Mouse (Mus musculus) thymus, adult 2 months (tissue): Measurements from ENCODE around the gene Ttc13. TPM values are rescaled to one million over a fixed set of nuclear protein-coding genes. Genes with fewer than 3 reads are reported as not detected.

ENCODE experiments used
- DNase-seq: peaks from one replicate; pipeline ENCODE4 v3.0.0; 2021
- H3K27ac ChIP-seq: fragments of 200-500 bp; 2 replicates; pipeline ENCODE4 v1.5.1; 2012; ENCODE audit warnings: low read length, control low read depth; ENCODE audit not compliant: control insufficient read depth, insufficient read depth
- H3K27me3 ChIP-seq: fragments of 200-500 bp; 2 replicates; pipeline ENCODE4 v1.6.1; 2012; ENCODE audit warnings: mild to moderate bottlenecking, low read length, moderate library complexity, mixed read lengths; ENCODE audit not compliant: control insufficient read depth, insufficient read depth
- H3K36me3 ChIP-seq: fragments of 200-500 bp; 2 replicates; pipeline ENCODE4 v1.6.1; 2012; ENCODE audit warnings: mild to moderate bottlenecking, low read length, moderate library complexity; ENCODE audit not compliant: control insufficient read depth, insufficient read depth
- H3K4me1 ChIP-seq: fragments of 200-500 bp; replicated peaks from 2 replicates; pipeline ENCODE4 v1.6.1; 2012; ENCODE audit warnings: low read length; ENCODE audit not compliant: control insufficient read depth, insufficient read depth
- H3K4me3 ChIP-seq: fragments of 200-500 bp; 2 replicates; pipeline ENCODE4 v1.5.1; 2012; ENCODE audit warnings: mild to moderate bottlenecking, low read length, control low read depth, moderate library complexity; ENCODE audit not compliant: control insufficient read depth, insufficient read depth
- CTCF ChIP-seq: fragments of 200-500 bp; IDR thresholded peaks from 2 replicates; pipeline ENCODE4 v1.5.1; 2012; ENCODE audit warnings: mild to moderate bottlenecking, control low read depth, low read length, moderate library complexity, borderline replicate concordance; ENCODE audit not compliant: control insufficient read depth, poor library complexity, insufficient read depth; ENCODE audit errors: extremely low read depth
- POLR2A ChIP-seq: fragments of 200-500 bp; IDR thresholded peaks from 2 replicates; pipeline ENCODE4 v1.6.1; 2012; ENCODE audit warnings: mild to moderate bottlenecking, low read length, control low read depth, moderate library complexity; ENCODE audit not compliant: control insufficient read depth, poor library complexity, insufficient read depth; ENCODE audit errors: extremely low read depth
- WGBS: fragments of 180-500 bp; shearing (Covaris S2); methylation state at CpG from one replicate; pipeline ENCODE4 v1.1.7; 2018; 5-methylcytosine and 5-hydroxymethylcytosine counted together
- polyA plus RNA-seq: library from polyadenylated mRNA; depleted of rRNA; stranded (reverse); fragments of >200 nt; gene quantifications from 2 replicates; pipeline ENCODE4 v1.2.3, GENCODE M21; 2012

Ttc13 gene
- polyA plus RNA-seq, 1 experiment: 49.8 TPM

DNA sequence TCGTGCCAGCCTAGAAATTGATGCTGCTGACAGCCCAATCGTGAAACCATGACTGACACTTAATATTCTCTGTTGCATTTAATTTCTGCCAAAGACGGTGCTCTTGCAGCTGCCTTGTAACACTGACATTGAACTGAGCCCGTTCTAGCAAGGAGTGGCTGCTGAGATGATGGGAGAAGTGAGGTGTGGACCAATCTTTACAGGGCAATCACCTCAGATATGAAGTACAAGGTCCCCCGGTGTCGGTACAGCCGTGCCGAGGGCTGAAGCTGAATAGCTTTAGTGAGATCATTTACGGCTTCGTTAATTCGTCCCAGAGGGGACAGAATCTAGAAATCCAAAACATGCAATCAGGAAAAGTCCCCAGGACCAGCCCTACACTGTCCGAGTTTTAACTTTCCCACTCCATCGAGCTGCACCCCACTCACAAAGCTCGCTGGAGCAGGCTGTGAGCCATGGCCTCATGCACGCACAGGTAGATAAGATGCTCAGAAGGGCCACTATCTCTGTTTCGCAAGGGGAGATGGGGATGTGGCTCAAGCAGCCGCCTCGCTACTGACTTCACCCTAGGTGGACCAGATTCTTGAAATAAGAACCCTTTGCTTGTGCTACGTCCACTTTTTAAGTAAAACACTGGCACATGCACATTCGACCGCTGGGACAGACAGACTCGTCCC is 26.2 kb downstream of the Ttc13 start:
- WGBS: 97% methylated on average over 22 of the region's 22 CpGs
- TF ChIP-seq POLR2A: no peak

DNA sequence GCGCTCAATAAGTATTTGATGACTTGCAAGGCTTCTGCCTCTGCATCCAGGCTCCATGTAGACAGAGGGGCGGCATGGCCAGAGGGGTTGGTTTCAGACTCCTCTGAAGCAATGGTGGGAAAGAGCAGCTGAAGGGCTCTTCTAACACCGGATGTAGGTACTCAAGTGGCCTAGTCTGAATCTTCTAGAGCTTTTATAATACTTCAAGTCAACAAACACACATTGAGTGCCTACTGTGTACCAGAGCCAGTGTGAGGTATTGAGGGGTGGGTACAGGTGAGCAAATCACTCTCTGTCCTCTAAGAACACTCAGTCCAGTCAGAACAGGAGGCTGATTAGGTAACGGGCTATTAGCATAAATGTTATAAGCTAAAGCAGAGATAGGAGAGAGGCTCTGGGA is 30.1 kb downstream of the Ttc13 start:
- 96% methylated on average over 4 of the region's 4 CpGs for WGBS
- Histone ChIP-seq H3K4me1 (no peaks in the 10 kb centered on the region), H3K36me3 (peaks cover 24% of the 10 kb centered on the region), H3K27me3 (no peaks in the 10 kb centered on the region), H3K4me3 (no peak overlapping the region), H3K27ac (no peak overlapping the region)
- TF ChIP-seq POLR2A (no peak), CTCF (no peak)
- no peak for DNase-seq

More for the DNA sequence above, 26.2 kb downstream of the Ttc13 start:
- peaks cover 13% of the 10 kb centered on the region for H3K4me1 ChIP-seq
- H3K4me3 ChIP-seq: no peak overlapping the region
- H3K27ac ChIP-seq: no peak overlapping the region
- H3K27me3 ChIP-seq: no peaks in the 10 kb centered on the region
- no peak for DNase-seq
- H3K36me3 ChIP-seq: peaks cover 12% of the 10 kb centered on the region

DNA sequence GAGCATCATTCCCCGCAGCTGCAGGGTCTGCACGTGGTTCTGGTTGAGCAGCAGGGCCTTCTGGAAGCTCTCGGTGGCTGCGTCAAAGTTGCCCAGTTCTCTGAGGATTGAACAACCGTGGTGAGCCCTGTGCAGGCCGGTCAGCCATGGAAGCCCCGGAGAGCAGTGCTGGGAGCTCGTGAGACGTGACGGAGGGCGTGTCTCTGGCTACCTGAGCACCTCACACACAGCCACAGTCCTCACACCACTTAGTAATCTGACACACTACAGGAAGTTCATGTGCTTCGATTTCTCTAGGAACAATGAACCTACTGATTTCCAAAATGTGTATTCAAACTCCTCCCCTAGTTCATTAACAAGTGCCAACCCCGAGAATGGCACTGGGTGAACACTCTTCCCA is 32.9 kb downstream of the Ttc13 start:
- no peak for DNase-seq
- 97% methylated on average over 13 of the region's 13 CpGs for WGBS
- Histone ChIP-seq H3K27ac (no peak overlapping the region), H3K27me3 (no peaks in the 10 kb centered on the region), H3K4me3 (no peak overlapping the region), H3K36me3 (peaks cover 24% of the 10 kb centered on the region), H3K4me1 (no peaks in the 10 kb centered on the region)
- TF ChIP-seq CTCF: no peak
- TF ChIP-seq POLR2A: no peak

DNA sequence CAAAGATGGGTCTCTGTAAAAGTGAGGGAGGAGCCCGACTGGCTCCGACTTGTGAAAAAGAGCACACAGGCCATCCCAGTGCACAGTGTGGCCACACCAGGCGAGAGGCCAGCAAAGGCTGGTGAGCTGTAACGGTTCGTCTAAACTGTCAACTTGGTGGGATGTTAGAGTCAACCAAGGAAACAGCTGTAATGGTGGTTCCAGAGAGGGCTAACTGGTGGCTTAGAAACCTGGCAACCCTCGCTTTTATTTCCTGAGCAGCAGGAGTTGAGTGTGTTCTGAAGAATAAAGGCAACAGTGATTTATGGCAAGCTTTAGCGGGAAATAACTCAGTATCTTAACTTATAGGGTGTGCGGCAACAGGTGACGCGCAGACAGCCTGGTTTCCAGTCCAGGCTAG is 39.6 kb downstream of the Ttc13 start:
- WGBS: 45% methylated on average over 10 of the region's 10 CpGs

DNA sequence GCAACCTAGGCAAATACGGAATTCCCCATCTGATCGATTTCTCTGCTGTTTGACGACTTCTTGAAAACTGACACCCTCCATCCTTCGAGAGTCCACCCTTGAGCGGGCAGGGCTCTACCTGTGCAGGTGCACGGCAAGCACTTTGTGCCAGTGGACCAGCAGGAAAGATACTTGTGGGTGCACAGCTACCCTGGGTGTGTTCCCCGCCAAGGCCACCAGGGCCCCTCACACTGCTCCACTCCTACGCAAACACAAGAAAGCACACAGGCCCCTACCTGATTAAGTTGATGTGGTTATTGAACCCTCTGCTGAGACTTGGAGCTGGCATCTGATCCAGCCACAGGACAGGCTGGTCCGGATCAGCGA is 40.0 kb downstream of the Ttc13 start:
- 66% methylated on average over 10 of the region's 10 CpGs for WGBS
- H3K27me3 ChIP-seq: no peaks in the 10 kb centered on the region
- no peak overlapping the region for H3K4me3 ChIP-seq
- TF ChIP-seq CTCF: no peak
- no peak for TF ChIP-seq POLR2A
- no peak for DNase-seq
- H3K27ac ChIP-seq: no peak overlapping the region
- H3K36me3 ChIP-seq: peaks cover 14% of the 10 kb centered on the region; the same call in 1 of the 2 replicates
- H3K4me1 ChIP-seq: no peaks in the 10 kb centered on the region

More for the DNA sequence above, 39.6 kb downstream of the Ttc13 start:
- no peak overlapping the region for H3K27ac ChIP-seq
- no peak overlapping the region for H3K4me3 ChIP-seq
- H3K27me3 ChIP-seq: no peaks in the 10 kb centered on the region
- TF ChIP-seq CTCF (no peak), POLR2A (no peak)
- no peaks in the 10 kb centered on the region for H3K4me1 ChIP-seq
- H3K36me3 ChIP-seq: peaks cover 14% of the 10 kb centered on the region; the same call in 1 of the 2 replicates
- DNase-seq: no peak

DNA sequence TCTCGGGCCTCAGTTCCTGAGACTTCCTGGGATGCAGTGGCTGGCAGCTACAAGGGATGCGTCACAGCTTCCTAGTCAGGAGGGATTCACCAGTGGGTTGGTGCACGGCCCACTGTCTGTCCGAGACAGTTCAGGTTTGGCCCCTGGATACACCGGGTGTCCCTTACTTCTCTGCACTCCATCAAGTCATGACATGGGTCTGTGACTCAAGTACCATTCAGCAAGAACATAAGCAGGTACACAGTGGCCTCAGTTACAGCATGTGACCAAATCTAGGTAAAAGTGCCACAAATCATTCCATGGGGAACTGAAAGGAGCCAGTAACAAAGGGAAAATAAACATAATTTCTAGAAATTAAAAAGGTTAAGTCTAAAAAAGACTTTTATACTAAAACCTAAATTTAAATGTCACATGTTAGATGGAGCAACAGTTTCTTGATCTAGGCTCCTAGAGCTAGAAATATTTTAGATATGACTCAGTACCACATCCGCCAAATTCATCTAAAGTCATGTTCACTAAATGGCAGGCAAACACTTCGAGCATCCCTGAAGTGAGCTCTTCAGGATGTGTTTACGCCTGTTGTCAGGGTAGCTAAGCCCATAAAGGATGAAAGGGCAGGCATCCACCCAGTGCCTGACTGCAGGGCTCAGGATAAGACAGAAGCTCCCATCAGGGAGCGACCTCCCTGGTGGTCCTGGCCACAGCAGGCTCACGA is 40.5 kb downstream of the Ttc13 start:
- Histone ChIP-seq H3K27ac (no peak overlapping the region), H3K4me1 (no peaks in the 10 kb centered on the region), H3K4me3 (no peak overlapping the region), H3K36me3 (peaks cover 14% of the 10 kb centered on the region; the same call in 1 of the 2 replicates), H3K27me3 (no peaks in the 10 kb centered on the region)
- TF ChIP-seq POLR2A (no peak), CTCF (no peak)
- 96% methylated on average over 10 of the region's 10 CpGs for WGBS
- DNase-seq: no peak
